Mouse (Mus musculus): ENCODE measurements around the gene Hist1h2ad. TPM values are rescaled to one million over a fixed set of nuclear protein-coding genes. Genes with fewer than 3 reads are reported as not detected.
"Not testable (repeated sequence)": the region's sequence is repeated elsewhere in the genome, so short reads cannot be mapped to it uniquely, and the experiment has no call there.

The Hist1h2ad gene
- polyA plus RNA-seq, 1 experiment from 2014 or later: 1.3 TPM

GRCm38 (mm10) chr13:23561883-23562659, 12.1 kb upstream of the Hist1h2ad start, which contains the start of gene Hist1h3e:
Hist1h3e (minus strand) TSS chr13:23562369.
- DNase-seq (ENCODE audit: low spot score): peak; percentile 90
- not testable (repeated sequence) for H3K9me3 ChIP-seq (replicated peaks)

GRCm38 (mm10) chr13:23562699-23563462, 11.3 kb upstream of the Hist1h2ad start:
- Histone ChIP-seq H3K4me3 (peak overlapping the region; percentile 50), H3K4me1 (peaks cover 3% of the 10 kb centered on the region; the same call in 1 of the 2 replicates), H3K9me3 (replicated peaks) (no peaks in the 10 kb centered on the region), H3K27ac (peak overlapping the region; percentile 98), H3K36me3 (no peaks in the 10 kb centered on the region), H3K27me3 (ENCODE audit: low read depth, poor library complexity, severe bottlenecking) (no peaks in the 10 kb centered on the region)
- WGBS: 4% methylated on average over 18 of the region's 18 CpGs
- DNase-seq (ENCODE audit: low spot score): no peak

More at GRCm38 (mm10) chr13:23561883-23562659, 12.1 kb upstream of the Hist1h2ad start, which contains the start of gene Hist1h3e:
- WGBS: under 1% methylated on average over 63 of the region's 67 CpGs
- H3K4me1 ChIP-seq; H3K27me3 ChIP-seq (ENCODE audit: low read depth, poor library complexity, severe bottlenecking); H3K36me3 ChIP-seq: not testable (repeated sequence)
- Histone ChIP-seq H3K4me3 (peak within 1 kb of the TSS; percentile 50), H3K27ac (peak within 1 kb of the TSS; percentile 98)

GRCm38 (mm10) chr13:23564482-23564881, 9.7 kb upstream of the Hist1h2ad start:
- Histone ChIP-seq H3K36me3 (no peaks in the 10 kb centered on the region), H3K9me3 (replicated peaks) (no peaks in the 10 kb centered on the region), H3K4me3 (no peak overlapping the region), H3K27me3 (ENCODE audit: low read depth, poor library complexity, severe bottlenecking) (no peaks in the 10 kb centered on the region), H3K27ac (peak overlapping the region; percentile 98), H3K4me1 (peaks cover 3% of the 10 kb centered on the region; the same call in 1 of the 2 replicates)
- no peak for DNase-seq (ENCODE audit: low spot score)
- WGBS: 88% methylated on average over 2 of the region's 2 CpGs

GRCm38 (mm10) chr13:23570261-23571021, 3.7 kb upstream of the Hist1h2ad start:
- not testable (repeated sequence) for H3K36me3 ChIP-seq; DNase-seq (ENCODE audit: low spot score); H3K9me3 ChIP-seq (replicated peaks); H3K27me3 ChIP-seq (ENCODE audit: low read depth, poor library complexity, severe bottlenecking)
- Histone ChIP-seq H3K4me1 (peaks cover 14% of the 10 kb centered on the region), H3K27ac (peak overlapping the region; percentile 90), H3K4me3 (peak overlapping the region; percentile 54)
- 1% methylated on average over 28 of the region's 41 CpGs for WGBS

GRCm38 (mm10) chr13:23571022-23571503, 3.1 kb upstream of the Hist1h2ad start, which contains the start of the genes Hist1h2ae and Hist1h2bg:
Hist1h2ae (minus strand) TSS chr13:23571220.
Hist1h2bg (plus strand) TSS chr13:23571396.
- Histone ChIP-seq H3K27me3 (ENCODE audit: low read depth, poor library complexity, severe bottlenecking) (no peaks in the 10 kb centered on the region), H3K36me3 (no peaks in the 10 kb centered on the region), H3K4me1 (peaks cover 14% of the 10 kb centered on the region), H3K4me3 (peak within 1 kb of the TSS; percentile 54), H3K9me3 (replicated peaks) (no peaks in the 10 kb centered on the region), H3K27ac (peak within 1 kb of the TSS; percentile 90)
- DNase-seq (ENCODE audit: low spot score): peak; percentile 75
- WGBS: 0% methylated on average over 18 of the region's 18 CpGs

GRCm38 (mm10) chr13:23571504-23572217, 2.5 kb upstream of the Hist1h2ad start:
- peak overlapping the region; percentile 54 for H3K4me3 ChIP-seq
- peak overlapping the region; percentile 90 for H3K27ac ChIP-seq
- not testable (repeated sequence) for H3K27me3 ChIP-seq (ENCODE audit: low read depth, poor library complexity, severe bottlenecking); H3K9me3 ChIP-seq (replicated peaks); H3K36me3 ChIP-seq; DNase-seq (ENCODE audit: low spot score)
- under 1% methylated on average over 16 of the region's 34 CpGs for WGBS
- H3K4me1 ChIP-seq: peaks cover 18% of the 10 kb centered on the region

- 47% methylated on average over 2 of the region's 2 CpGs for WGBS
- H3K36me3 ChIP-seq: no peaks in the 10 kb centered on the region
- H3K27ac ChIP-seq: peak overlapping the region; percentile 89
- H3K9me3 ChIP-seq (replicated peaks): no peaks in the 10 kb centered on the region
- no peaks in the 10 kb centered on the region for H3K27me3 ChIP-seq (ENCODE audit: low read depth, poor library complexity, severe bottlenecking)
- H3K4me3 ChIP-seq: peak overlapping the region; percentile 54
- DNase-seq (ENCODE audit: low spot score): no peak
- H3K4me1 ChIP-seq: peaks cover 26% of the 10 kb centered on the region
Observed at GRCm38 (mm10) chr13:23572218-23573033, 1.8 kb upstream of the Hist1h2ad start.

- H3K27me3 ChIP-seq (ENCODE audit: low read depth, poor library complexity, severe bottlenecking); DNase-seq (ENCODE audit: low spot score); H3K9me3 ChIP-seq (replicated peaks); H3K36me3 ChIP-seq: not testable (repeated sequence)
- 15% methylated on average over 20 of the region's 20 CpGs for WGBS
- peak overlapping the region; percentile 89 for H3K27ac ChIP-seq
- H3K4me1 ChIP-seq: peaks cover 26% of the 10 kb centered on the region
- peak overlapping the region; percentile 54 for H3K4me3 ChIP-seq
Observed at GRCm38 (mm10) chr13:23573034-23573897, 915 bp upstream of the Hist1h2ad start.

GRCm38 (mm10) chr13:23574546-23575170, 477 bp downstream of the Hist1h2ad start:
- under 1% methylated on average over 10 of the region's 39 CpGs for WGBS
- H3K36me3 ChIP-seq; DNase-seq (ENCODE audit: low spot score); H3K27me3 ChIP-seq (ENCODE audit: low read depth, poor library complexity, severe bottlenecking); H3K9me3 ChIP-seq (replicated peaks): not testable (repeated sequence)
- Histone ChIP-seq H3K27ac (peak overlapping the region; percentile 91), H3K4me1 (peaks cover 26% of the 10 kb centered on the region), H3K4me3 (peak overlapping the region; percentile 56)

- peaks cover 23% of the 10 kb centered on the region for H3K4me1 ChIP-seq
- under 1% methylated on average over 18 of the region's 18 CpGs for WGBS
- no peaks in the 10 kb centered on the region for H3K36me3 ChIP-seq
- no peaks in the 10 kb centered on the region for H3K27me3 ChIP-seq (ENCODE audit: low read depth, poor library complexity, severe bottlenecking)
- no peaks in the 10 kb centered on the region for H3K9me3 ChIP-seq (replicated peaks)
- peak within 1 kb of the TSS; percentile 56 for H3K4me3 ChIP-seq
- peak within 1 kb of the TSS; percentile 91 for H3K27ac ChIP-seq
- DNase-seq (ENCODE audit: low spot score): no peak
Observed at GRCm38 (mm10) chr13:23575271-23575851, 1.2 kb downstream of the Hist1h2ad start, which contains the start of gene Hist1h3d. Hist1h3d (plus strand) TSS chr13:23575763.

All from limb, embryonic 10.5 days (tissue).